Mouse (Mus musculus) liver, postnatal 0 days (tissue): Measurements from ENCODE around the gene Ipcef1.

Experiments
- CTCF ChIP-seq: sonication (generic); IDR thresholded peaks from 2 replicates; pipeline ENCODE4 v1.5.1; 2016; ENCODE audit warnings: antibody characterized with exemption, low read depth
- EP300 ChIP-seq: IDR thresholded peaks from 2 replicates; pipeline ENCODE4 v1.6.1; 2016; ENCODE audit warnings: antibody characterized with exemption, low read depth, mild to moderate bottlenecking

DNA sequence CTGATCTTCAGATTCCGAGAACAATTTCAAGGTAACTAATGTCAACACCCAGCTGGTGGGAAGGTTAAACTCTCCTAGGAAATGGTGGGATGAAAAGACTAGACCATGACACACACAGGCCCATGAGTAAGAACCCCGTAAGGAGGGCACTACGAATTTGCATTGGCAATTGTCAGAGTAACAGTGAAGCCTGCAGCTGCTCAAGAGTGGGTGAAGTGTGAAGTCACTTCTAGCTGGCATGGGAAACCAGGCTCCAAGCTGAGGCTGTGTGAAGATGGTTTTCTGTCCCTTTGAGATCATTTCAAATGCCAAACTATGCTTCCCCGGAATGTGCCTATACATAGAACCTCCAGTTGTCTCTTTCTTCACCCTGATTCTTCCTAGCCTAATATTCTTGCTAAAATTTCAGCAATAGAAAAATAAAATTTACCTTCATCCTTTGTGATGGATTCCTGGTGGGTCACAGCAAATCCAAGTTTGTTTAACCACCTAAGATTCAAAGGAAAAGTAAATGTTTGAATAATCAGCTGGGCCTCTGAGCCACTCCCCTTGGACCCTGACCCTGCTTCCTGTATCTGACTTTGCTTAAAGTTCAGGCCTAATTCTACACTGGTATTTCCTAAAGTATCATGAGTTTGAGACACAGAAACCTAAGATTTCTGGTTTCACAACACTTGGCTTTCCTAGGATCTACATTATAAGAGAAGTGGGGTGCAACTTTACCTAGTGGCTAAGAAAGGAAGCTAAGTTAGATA, 115.4 kb downstream of the Ipcef1 start:
- TF ChIP-seq CTCF, result no peak
- no peak for TF ChIP-seq EP300
